Mouse (Mus musculus) E14TG2a.4 (cell line): Measurements from ENCODE around the gene Asrgl1.

Experiments used
- CTCF ChIP-seq: conservative IDR thresholded peaks from 2 replicates; pipeline ENCODE4 v1.5.1; 2014; ENCODE audit warnings: low read length
- NANOG ChIP-seq: IDR thresholded peaks from 2 replicates; pipeline ENCODE4 v1.6.1; 2014; ENCODE audit warnings: borderline replicate concordance, low read length, mixed read lengths

DNA sequence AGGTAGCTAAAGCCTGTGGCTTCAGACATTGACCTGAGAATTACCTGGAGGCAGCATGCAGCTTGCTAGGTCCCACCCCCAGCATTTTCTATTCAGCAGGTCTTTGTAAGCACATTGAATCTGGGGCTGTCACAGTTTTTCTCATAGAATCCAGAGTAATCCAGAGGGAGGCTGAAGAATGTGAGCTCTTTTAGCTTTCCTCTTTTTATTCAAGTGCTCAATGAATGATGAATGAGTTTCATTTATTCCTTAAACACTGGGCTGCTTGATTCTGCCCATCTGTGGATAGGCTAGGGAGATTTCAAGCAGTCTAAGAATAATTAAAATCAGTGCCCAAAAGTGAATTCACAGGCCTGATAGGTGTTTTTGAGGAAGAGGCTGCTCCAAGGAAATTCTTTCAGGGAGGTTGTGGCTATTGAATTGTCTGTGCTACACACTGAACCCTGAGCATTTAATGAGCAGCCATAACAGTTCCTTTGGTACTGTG is 8.2 kb upstream of the Asrgl1 start:
- no peak for TF ChIP-seq CTCF
- TF ChIP-seq NANOG, result no peak
